Mouse (Mus musculus): Measurements from ENCODE around the gene Olfr668. TPM values are rescaled to one million over a fixed set of nuclear protein-coding genes. Genes with fewer than 3 reads are reported as not detected.

The Olfr668 gene
- not detected in 2 replicates for polyA plus RNA-seq (2012; rRNA removed)

DNA sequence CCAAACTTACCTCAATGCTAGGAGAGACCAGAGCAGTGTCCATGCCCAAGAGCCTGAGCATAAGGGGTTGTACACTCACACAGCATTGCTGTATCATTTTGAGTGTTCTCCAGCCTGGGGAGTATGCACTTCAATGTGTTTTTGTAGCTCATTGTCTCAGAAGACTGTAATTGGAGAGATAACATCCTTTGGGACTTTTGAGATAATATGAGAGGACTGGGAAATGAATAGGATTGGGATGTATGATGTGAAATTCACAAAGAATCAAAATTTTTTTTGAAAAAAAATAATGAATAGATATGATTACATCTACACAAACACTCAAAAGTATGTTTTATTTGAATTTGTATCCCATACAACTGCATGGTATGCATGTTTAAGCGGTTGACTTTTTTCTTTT lies at the start of gene Olfr668:
Gene Olfr668 (minus strand): TSS at position 101 of the 400 bp plus-strand sequence.

DNA sequence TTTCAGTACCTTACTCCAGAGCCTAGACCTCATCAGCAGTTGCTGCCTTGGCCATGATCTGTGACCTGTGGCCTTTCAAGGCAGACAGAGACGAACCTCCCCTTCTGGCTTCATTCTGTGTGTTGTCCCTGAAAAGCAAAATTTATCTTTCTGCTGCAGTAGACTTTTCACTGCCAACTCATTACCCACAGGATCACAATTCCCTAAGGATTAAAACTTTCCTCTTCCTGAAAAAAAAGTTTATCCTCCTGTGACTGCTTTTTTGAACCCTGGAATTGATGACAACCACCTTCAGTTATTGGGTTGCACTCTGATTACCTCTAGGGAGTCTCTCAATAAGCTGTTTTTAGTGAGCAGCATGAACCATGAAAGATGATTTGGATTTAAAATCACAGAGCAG lies 34.7 kb upstream of the Olfr668 start, which contains the start of gene Olfr670:
Gene Olfr670 (minus strand): TSS at position 101 of the 400 bp plus-strand sequence.

DNA sequence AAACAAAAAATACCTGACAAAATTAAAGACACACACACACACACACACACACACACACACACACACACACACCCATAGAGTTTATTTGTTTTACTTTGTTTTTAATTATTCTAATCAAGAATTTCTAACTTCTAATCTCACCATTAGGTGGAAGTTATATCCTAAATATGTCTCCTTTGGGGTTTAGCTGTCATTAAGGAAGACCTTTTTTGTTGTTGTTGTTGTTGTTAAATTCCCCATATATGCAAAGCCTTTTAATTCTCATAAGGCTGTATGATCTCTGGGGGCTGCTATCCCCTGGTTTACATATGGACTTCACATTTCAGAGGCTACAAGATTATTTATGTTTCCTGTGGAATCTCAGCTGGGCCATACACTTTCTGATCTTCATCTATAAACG lies 6.1 kb upstream of the Olfr668 start, which contains the start of gene Olfr669:
Gene Olfr669 (plus strand): TSS at position 301 of the 400 bp plus-strand sequence.

DNA sequence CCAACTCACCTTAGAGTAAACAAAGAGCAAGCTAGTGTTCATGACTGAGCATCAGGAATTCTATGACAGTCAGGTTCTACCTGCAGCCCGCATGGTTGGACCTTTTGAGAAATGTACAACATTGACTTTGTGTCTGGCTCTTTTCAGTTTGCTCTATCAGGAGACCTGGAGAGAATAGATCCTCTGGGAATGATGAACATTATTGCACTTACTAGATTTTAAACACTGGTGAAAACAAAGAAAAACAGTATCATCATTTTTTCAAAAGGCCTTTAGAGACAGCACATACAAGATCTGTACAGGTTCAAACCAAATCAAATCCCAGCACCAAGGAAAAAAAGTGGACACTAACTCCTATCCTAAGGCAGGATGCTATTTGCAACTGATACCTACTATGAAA lies 6.5 kb downstream of the Olfr668 start, which contains the start of gene Olfr667:
Gene Olfr667 (minus strand): TSS at position 101 of the 400 bp plus-strand sequence.

DNA sequence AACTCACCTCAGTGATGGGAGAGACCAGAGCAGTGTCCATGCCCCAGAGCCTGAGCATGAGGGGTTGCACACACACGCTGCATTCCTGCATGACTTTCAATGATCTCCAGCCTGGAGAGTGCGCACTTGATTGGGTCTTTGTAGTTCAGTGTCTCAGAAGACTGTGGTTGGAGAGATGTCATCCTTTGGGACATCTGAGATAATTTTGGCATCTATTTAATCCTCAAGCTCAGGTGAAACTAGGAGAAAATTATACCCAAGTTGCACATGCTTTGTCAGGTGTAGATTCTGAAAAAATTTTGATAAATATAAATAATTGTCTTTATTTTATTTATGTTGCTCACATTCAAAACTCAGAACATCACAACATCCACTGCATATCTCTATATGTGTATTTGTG lies 32.0 kb downstream of the Olfr668 start, which contains the start of gene Olfr666:
Gene Olfr666 (minus strand): TSS at position 101 of the 400 bp plus-strand sequence.

DNA sequence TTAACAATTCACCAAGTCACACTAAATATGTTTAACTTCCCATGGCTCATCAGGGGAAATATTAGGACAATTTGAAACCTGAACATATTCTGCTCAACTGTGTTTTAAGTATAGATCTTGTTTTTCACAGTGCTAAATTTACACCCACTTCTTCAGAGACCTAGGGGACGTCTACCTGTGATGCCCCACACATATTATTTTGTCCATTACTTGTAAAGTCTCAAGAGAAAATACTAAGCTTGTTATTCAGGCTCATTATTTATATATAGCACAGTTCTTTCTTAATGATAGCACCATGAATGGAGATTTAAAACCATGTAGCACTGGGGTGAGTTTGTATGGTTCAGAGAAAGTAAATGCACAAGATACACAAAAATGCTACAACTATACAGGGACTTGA lies 50.1 kb downstream of the Olfr668 start, which contains the start of gene Olfr665:
Gene Olfr665 (plus strand): TSS at position 301 of the 400 bp plus-strand sequence.

Other genes starting within 250 kb of the Olfr668 start
- gene Olfr661, start 241.6 kb downstream of the Olfr668 start, polyA plus RNA-seq (2012; rRNA removed): not detected in 2 replicates
- not detected in 2 replicates for gene Usp17le, start 150.6 kb downstream of the Olfr668 start, polyA plus RNA-seq (2012; rRNA removed)
- not detected in 2 replicates for gene Usp17lb, start 85.5 kb downstream of the Olfr668 start, polyA plus RNA-seq (2012; rRNA removed)
- not detected in 2 replicates for gene Usp17la, start 71.0 kb downstream of the Olfr668 start, polyA plus RNA-seq (2012; rRNA removed)
- gene Olfr665, start 50.0 kb downstream of the Olfr668 start, polyA plus RNA-seq (2012; rRNA removed): not detected in 2 replicates
- not detected in 2 replicates for gene Olfr666, start 32.1 kb downstream of the Olfr668 start, polyA plus RNA-seq (2012; rRNA removed)
- gene Olfr667, start 6.6 kb downstream of the Olfr668 start, polyA plus RNA-seq (2012; rRNA removed): not detected in 2 replicates
- not detected in 2 replicates for gene Olfr669, start 6.2 kb upstream of the Olfr668 start, polyA plus RNA-seq (2012; rRNA removed)
- gene Olfr670, start 34.6 kb upstream of the Olfr668 start, polyA plus RNA-seq (2012; rRNA removed): not detected in 2 replicates
- not detected in 2 replicates for gene Olfr671, start 51.1 kb upstream of the Olfr668 start, polyA plus RNA-seq (2012; rRNA removed)
- gene Olfr672, start 74.0 kb upstream of the Olfr668 start, polyA plus RNA-seq (2012; rRNA removed): not detected in 2 replicates
- not detected in 2 replicates for gene Olfr675, start 100.4 kb upstream of the Olfr668 start, polyA plus RNA-seq (2012; rRNA removed)
- gene Olfr676, start 104.6 kb upstream of the Olfr668 start, polyA plus RNA-seq (2012; rRNA removed): not detected in 2 replicates
- not detected in 2 replicates for gene Olfr677, start 123.3 kb upstream of the Olfr668 start, polyA plus RNA-seq (2012; rRNA removed)
- not detected in 2 replicates for gene Olfr678, start 136.4 kb upstream of the Olfr668 start, polyA plus RNA-seq (2012; rRNA removed)
- not detected in 2 replicates for gene Olfr679, start 153.1 kb upstream of the Olfr668 start, polyA plus RNA-seq (2012; rRNA removed)
- gene Olfr680-ps1, start 164.8 kb upstream of the Olfr668 start, polyA plus RNA-seq (2012; rRNA removed): not detected in 2 replicates
- gene Olfr681, start 188.8 kb upstream of the Olfr668 start, polyA plus RNA-seq (2012; rRNA removed): not detected in 2 replicates
- not detected in 2 replicates for gene Olfr683, start 219.0 kb upstream of the Olfr668 start, polyA plus RNA-seq (2012; rRNA removed)
- not detected in 2 replicates for gene Olfr684, start 235.6 kb upstream of the Olfr668 start, polyA plus RNA-seq (2012; rRNA removed)